17 mouse cellular contexts compared by ENCODE assay signal in the genomic region with DNA sequence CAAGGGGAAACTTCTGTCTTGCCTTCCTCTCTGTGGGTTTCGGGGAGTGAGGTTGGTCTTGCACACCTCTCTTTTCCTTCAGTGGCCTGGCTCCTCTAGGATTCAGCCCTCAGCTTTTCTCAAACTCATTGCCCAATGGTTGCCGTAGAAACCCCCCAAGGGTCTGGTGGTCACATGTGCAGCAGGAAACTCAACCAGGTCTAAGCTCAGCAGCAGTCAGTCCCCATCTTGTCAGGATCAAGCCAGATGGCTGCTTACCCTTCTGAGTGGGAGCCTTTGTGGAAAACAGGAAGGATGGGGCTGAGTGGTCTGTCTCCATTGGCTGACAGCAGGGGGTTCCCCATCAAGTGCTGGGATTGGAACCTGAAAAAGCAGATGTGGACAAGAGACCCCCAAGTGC. TPM values are rescaled to one million over a fixed set of nuclear protein-coding genes. Genes with fewer than 3 reads are reported as not detected.
DNase-seq lines count a peak whose midpoint lies in the region; ATAC-seq and TF ChIP-seq lines count a peak whose summit lies in the region.
"Had no signal": no experiment of that assay in that cellular context is flagged by ENCODE, and none has a peak within 500 bp of the region (broad histone marks: within the 10 kb centered on the region; RNA-seq: fewer than 3 reads in every experiment).

No protein-coding gene starts in this region.

- peaks cover 6% of the 10 kb centered on the region; the same call in 1 of the 2 replicates for H3K4me1 ChIP-seq in forebrain, embryonic 11.5 days (replicated peaks; ENCODE audit: control insufficient read depth, insufficient read depth, low read length)
- peaks cover 39% of the 10 kb centered on the region for H3K4me1 ChIP-seq in forebrain, embryonic 15.5 days
- peaks cover 38% of the 10 kb centered on the region for H3K4me1 ChIP-seq in embryonic facial prominence, embryonic 10.5 days
- H3K4me1 ChIP-seq in hindbrain, embryonic 14.5 days (replicated peaks; ENCODE audit: control insufficient read depth, insufficient read depth, low read length): peaks cover 21% of the 10 kb centered on the region
- H3K4me1 ChIP-seq in midbrain, postnatal 0 days (ENCODE audit: insufficient read depth, low read length): 0 out of 2 replicates have a peak, but pooled peaks cover 3% of the 10 kb centered on the region
- peaks cover 2% of the 10 kb centered on the region; the same call in 1 of the 2 replicates for H3K4me1 ChIP-seq in intestine, embryonic 15.5 days (replicated peaks)
- H3K4me1 ChIP-seq: liver, embryonic 15.5 days had no signal

- DNase-seq in forebrain, embryonic 11.5 days (ENCODE audit: low spot score): no peak
- DNase-seq in embryonic facial prominence, embryonic 10.5 days (ENCODE audit: low spot score): peak; percentile 45
- DNase-seq in hindbrain, embryonic 14.5 days (ENCODE audit: low spot score): no peak
- peak; percentile 57 for DNase-seq in midbrain, postnatal 0 days (ENCODE audit: low spot score)
- no peak for DNase-seq in urinary bladder, postnatal 25 days (ENCODE audit: low spot score)
- no peak for DNase-seq in gastrocnemius, adult 2 months
- DNase-seq: adrenal gland, adult 2 months; cerebellum, adult 9-11 months; heart, adult 2 months; kidney, postnatal 10 days; left cerebral cortex, postnatal 4 days; lung, postnatal 36 days had no signal

- intact Hi-C loops in gastrocnemius, adult 2 months (cut with DNase I): no loop called here

- no peak overlapping the region for H3K4me3 ChIP-seq in forebrain, embryonic 11.5 days (ENCODE audit: low read depth, low read length)
- H3K4me3 ChIP-seq in forebrain, embryonic 15.5 days: no peak overlapping the region
- H3K4me3 ChIP-seq in embryonic facial prominence, embryonic 10.5 days: no peak overlapping the region
- no peak overlapping the region for H3K4me3 ChIP-seq in hindbrain, embryonic 14.5 days (replicated peaks; ENCODE audit: low read length)
- no peak overlapping the region for H3K4me3 ChIP-seq in midbrain, postnatal 0 days (ENCODE audit: low read depth, low read length)
- no peak overlapping the region for H3K4me3 ChIP-seq in gastrocnemius, adult 2 months
- no peak overlapping the region for H3K4me3 ChIP-seq in intestine, embryonic 15.5 days (replicated peaks)
- H3K4me3 ChIP-seq: heart, adult 2 months; liver, embryonic 15.5 days; myocyte; stomach, embryonic 15.5 days had no signal

- H3K9me3 ChIP-seq in forebrain, embryonic 11.5 days (ENCODE audit: control insufficient read depth, low read length): no peaks in the 10 kb centered on the region; the same call in 1 of the 2 replicates
- no peaks in the 10 kb centered on the region for H3K9me3 ChIP-seq in forebrain, embryonic 15.5 days
- H3K9me3 ChIP-seq in embryonic facial prominence, embryonic 10.5 days: peaks cover 8% of the 10 kb centered on the region; the same call in 1 of the 2 replicates
- H3K9me3 ChIP-seq in hindbrain, embryonic 14.5 days (ENCODE audit: control insufficient read depth, low read length): no peaks in the 10 kb centered on the region
- H3K9me3 ChIP-seq in midbrain, postnatal 0 days (ENCODE audit: low read length): no peaks in the 10 kb centered on the region
- no peaks in the 10 kb centered on the region for H3K9me3 ChIP-seq in intestine, embryonic 15.5 days
- H3K9me3 ChIP-seq: liver, embryonic 15.5 days; stomach, embryonic 15.5 days had no signal

- 78% methylated on average over 2 of the region's 2 CpGs for WGBS in forebrain, embryonic 11.5 days
- 68% methylated on average over 2 of the region's 2 CpGs for WGBS in forebrain, embryonic 15.5 days
- 71% methylated on average over 2 of the region's 2 CpGs for WGBS in embryonic facial prominence, embryonic 10.5 days
- WGBS in hindbrain, embryonic 14.5 days: 55% methylated on average over 2 of the region's 2 CpGs
- 79% methylated on average over 2 of the region's 2 CpGs for WGBS in midbrain, postnatal 0 days
- WGBS in intestine, embryonic 15.5 days: 79% methylated on average over 2 of the region's 2 CpGs

- no peak overlapping the region for H3K9ac ChIP-seq in forebrain, embryonic 11.5 days (ENCODE audit: low read length)
- no peak overlapping the region for H3K9ac ChIP-seq in forebrain, embryonic 15.5 days (replicated peaks)
- no peak overlapping the region for H3K9ac ChIP-seq in hindbrain, embryonic 14.5 days
- H3K9ac ChIP-seq in midbrain, postnatal 0 days (replicated peaks; ENCODE audit: low read length, poor library complexity, severe bottlenecking): no peak overlapping the region
- H3K9ac ChIP-seq in intestine, embryonic 15.5 days: no peak overlapping the region
- H3K9ac ChIP-seq: liver, embryonic 15.5 days; stomach, embryonic 15.5 days had no signal

- no peaks in the 10 kb centered on the region for H3K27me3 ChIP-seq in forebrain, embryonic 11.5 days (ENCODE audit: control insufficient read depth, insufficient read depth, low read length)
- H3K27me3 ChIP-seq in forebrain, embryonic 15.5 days: no peaks in the 10 kb centered on the region
- H3K27me3 ChIP-seq in embryonic facial prominence, embryonic 10.5 days (replicated peaks; ENCODE audit: low read depth, poor library complexity, severe bottlenecking): peaks cover 24% of the 10 kb centered on the region
- no peaks in the 10 kb centered on the region for H3K27me3 ChIP-seq in hindbrain, embryonic 14.5 days (ENCODE audit: control insufficient read depth, insufficient read depth, low read length)
- H3K27me3 ChIP-seq in midbrain, postnatal 0 days (ENCODE audit: insufficient read depth, low read length): no peaks in the 10 kb centered on the region
- no peaks in the 10 kb centered on the region for H3K27me3 ChIP-seq in intestine, embryonic 15.5 days (replicated peaks)
- H3K27me3 ChIP-seq: stomach, embryonic 15.5 days had no signal

- ATAC-seq in forebrain, embryonic 11.5 days (replicated peaks; ENCODE audit: low FRiP score): peak; percentile 48; the same call in 1 of the 2 replicates
- ATAC-seq in forebrain, embryonic 15.5 days (replicated peaks): no peak
- ATAC-seq in hindbrain, embryonic 14.5 days (ENCODE audit: low FRiP score): peak; percentile 24; the same call in 1 of the 2 replicates
- no peak; the same call in 1 of the 2 replicates for ATAC-seq in midbrain, postnatal 0 days (ENCODE audit: low FRiP score)
- no peak for ATAC-seq in intestine, embryonic 15.5 days

- H3K36me3 ChIP-seq in forebrain, embryonic 11.5 days (ENCODE audit: control insufficient read depth, insufficient read depth, low read length): no peaks in the 10 kb centered on the region
- no peaks in the 10 kb centered on the region for H3K36me3 ChIP-seq in forebrain, embryonic 15.5 days
- H3K36me3 ChIP-seq in embryonic facial prominence, embryonic 10.5 days (replicated peaks): no peaks in the 10 kb centered on the region
- H3K36me3 ChIP-seq in hindbrain, embryonic 14.5 days (replicated peaks; ENCODE audit: control insufficient read depth, insufficient read depth): no peaks in the 10 kb centered on the region
- H3K36me3 ChIP-seq in midbrain, postnatal 0 days (ENCODE audit: insufficient read depth, low read length): no peaks in the 10 kb centered on the region
- no peaks in the 10 kb centered on the region for H3K36me3 ChIP-seq in intestine, embryonic 15.5 days
- H3K36me3 ChIP-seq: liver, embryonic 15.5 days; stomach, embryonic 15.5 days had no signal

- H3K4me2 ChIP-seq in forebrain, embryonic 11.5 days (ENCODE audit: low read depth, low read length, severe bottlenecking): no peak overlapping the region
- H3K4me2 ChIP-seq in forebrain, embryonic 15.5 days (replicated peaks): no peak overlapping the region
- H3K4me2 ChIP-seq in hindbrain, embryonic 14.5 days (replicated peaks): no peak overlapping the region
- H3K4me2 ChIP-seq in midbrain, postnatal 0 days (ENCODE audit: low read depth, low read length, poor library complexity, severe bottlenecking): no peak overlapping the region
- H3K4me2 ChIP-seq in intestine, embryonic 15.5 days (replicated peaks): no peak overlapping the region
- H3K4me2 ChIP-seq: liver, embryonic 15.5 days; stomach, embryonic 15.5 days had no signal

- TF ChIP-seq CTCF in midbrain, postnatal 0 days (IDR thresholded peaks at IDR 0.05): no peak
- no peak for TF ChIP-seq CTCF in gastrocnemius, adult 2 months (IDR thresholded peaks at IDR 0.05)

- H3K27ac ChIP-seq in forebrain, embryonic 11.5 days (ENCODE audit: low read depth, low read length): 0 out of 2 replicates have a peak overlapping the region, but pooled peaks have one; percentile 28
- H3K27ac ChIP-seq in forebrain, embryonic 15.5 days (replicated peaks): no peak overlapping the region
- H3K27ac ChIP-seq in embryonic facial prominence, embryonic 10.5 days (replicated peaks): no peak overlapping the region; the same call in 1 of the 2 replicates
- no peak overlapping the region for H3K27ac ChIP-seq in hindbrain, embryonic 14.5 days
- H3K27ac ChIP-seq in midbrain, postnatal 0 days (ENCODE audit: low read depth, low read length): no peak overlapping the region
- H3K27ac ChIP-seq in gastrocnemius, adult 2 months: no peak overlapping the region
- H3K27ac ChIP-seq in intestine, embryonic 15.5 days: no peak overlapping the region
- H3K27ac ChIP-seq: heart, adult 2 months; liver, embryonic 15.5 days; stomach, embryonic 15.5 days had no signal

RNA-seq across cellular contexts. Expression of a gene that starts 15.7 kb away (rescaled TPM):
- 81.8 and 82.1 TPM in 2 replicates for polyA plus RNA-seq in forebrain, embryonic 11.5 days (2014; fragmentation: Nextera tagmentation; extraction: Ambion mirVana)
- polyA plus RNA-seq in forebrain, embryonic 15.5 days (2015; fragmentation: Nextera tagmentation; extraction: Ambion mirVana): 111 and 113 TPM in 2 replicates
- 60.9 and 73.5 TPM in 2 replicates for polyA plus RNA-seq in embryonic facial prominence, embryonic 10.5 days (2016; fragmentation: Nextera tagmentation; extraction: Ambion mirVana)
- polyA plus RNA-seq in hindbrain, embryonic 14.5 days (2014; fragmentation: Nextera tagmentation; extraction: Ambion mirVana): 51.8 and 62.3 TPM in 2 replicates
- 32.2 and 39.6 TPM in 2 replicates for total RNA-seq in midbrain, postnatal 0 days (2014; rRNA removed)
- 58.9 and 61.3 TPM in 2 replicates for polyA plus RNA-seq in midbrain, postnatal 0 days (2015; fragmentation: Nextera tagmentation; extraction: Ambion mirVana)
- total RNA-seq in gastrocnemius, adult 2 months (2021): 1 to 10 TPM; 3.0 to 3.9 TPM
- polyA plus RNA-seq in intestine, embryonic 15.5 days (2015; fragmentation: Nextera tagmentation; extraction: Ambion mirVana): 46.2 and 47.0 TPM in 2 replicates

Comparison
In these comparisons a context has a peak if more than half of its experiments do, and no peak if none do; other contexts are left out.
1. ATAC-seq: peak in forebrain, embryonic 11.5 days (single experiment) and hindbrain, embryonic 14.5 days (single experiment); none in forebrain, embryonic 15.5 days (single experiment), midbrain, postnatal 0 days (single experiment) and intestine, embryonic 15.5 days (single experiment).
2. DNase-seq: peak in embryonic facial prominence, embryonic 10.5 days (single experiment) and midbrain, postnatal 0 days (single experiment); none in forebrain, embryonic 11.5 days (single experiment), hindbrain, embryonic 14.5 days (single experiment), urinary bladder, postnatal 25 days (single experiment) and gastrocnemius, adult 2 months (single experiment).